Mouse (Mus musculus) lung, embryonic 16.5 days (tissue): ENCODE measurements around the gene Arntl. TPM values are rescaled to one million over a fixed set of nuclear protein-coding genes. Genes with fewer than 3 reads are reported as not detected.
A peak's percentile ranks its signal among the peaks of the same experiment; 100 is the strongest.

ENCODE experiments used
- ATAC-seq: fragments of 200-750 bp; cut with Nextera tagmentation; 2 replicates; pipeline ENCODE4 v1.8.0; 2017; ENCODE audit warnings: low read depth, mild to moderate bottlenecking, moderate library complexity
- H3K27ac ChIP-seq: fragments of 300-500 bp; sonication (generic); 2 replicates; pipeline ENCODE4 v1.5.1; 2014; ENCODE audit warnings: mild to moderate bottlenecking, control low read depth, low read length
- H3K27me3 ChIP-seq: fragments of 300-500 bp; sonication (generic); 2 replicates; pipeline ENCODE4 v1.6.1; 2014; ENCODE audit warnings: low read depth, low read length, mixed read lengths; ENCODE audit not compliant: control insufficient read depth, insufficient read depth
- H3K36me3 ChIP-seq: fragments of 300-500 bp; sonication (generic); 2 replicates; pipeline ENCODE4 v1.6.1; 2014; ENCODE audit warnings: low read length; ENCODE audit not compliant: control insufficient read depth, insufficient read depth
- H3K4me1 ChIP-seq: fragments of 300-500 bp; sonication (generic); replicated peaks from 2 replicates; pipeline ENCODE4 v1.6.1; 2014; ENCODE audit warnings: low read length, mixed read lengths; ENCODE audit not compliant: control insufficient read depth, insufficient read depth
- H3K4me2 ChIP-seq: fragments of 300-500 bp; sonication (generic); 2 replicates; pipeline ENCODE4 v1.6.1; 2014; ENCODE audit warnings: low read depth, low read length, control low read depth
- H3K4me3 ChIP-seq: fragments of 300-500 bp; sonication (generic); 2 replicates; pipeline ENCODE4 v1.5.1; 2014; ENCODE audit warnings: mild to moderate bottlenecking, low read length, control low read depth
- H3K9ac ChIP-seq: fragments of 300-500 bp; sonication (generic); 2 replicates; pipeline ENCODE4 v1.6.1; 2014; ENCODE audit warnings: low read length, control low read depth
- H3K9me3 ChIP-seq: fragments of 300-500 bp; sonication (generic); 2 replicates; pipeline ENCODE4 v1.6.1; 2016; ENCODE audit warnings: low read length; ENCODE audit not compliant: control insufficient read depth
- WGBS: fragments of 180-500 bp; shearing (Covaris S2); extraction: QIAGEN DNeasy Blood & Tissue Kit; methylation state at CpG from one replicate; pipeline ENCODE4 v1.1.7; 2014; 5-methylcytosine and 5-hydroxymethylcytosine counted together
- polyA plus RNA-seq: library from polyadenylated mRNA; unstranded; fragments of >200 nt; fragmentation: Nextera tagmentation; extraction: Ambion mirVana; gene quantifications from 2 replicates; pipeline ENCODE4 v1.2.1, GENCODE M21; 2015

The Arntl gene
- polyA plus RNA-seq, 1 experiment from 2014 or later, result 13.5 TPM

DNA sequence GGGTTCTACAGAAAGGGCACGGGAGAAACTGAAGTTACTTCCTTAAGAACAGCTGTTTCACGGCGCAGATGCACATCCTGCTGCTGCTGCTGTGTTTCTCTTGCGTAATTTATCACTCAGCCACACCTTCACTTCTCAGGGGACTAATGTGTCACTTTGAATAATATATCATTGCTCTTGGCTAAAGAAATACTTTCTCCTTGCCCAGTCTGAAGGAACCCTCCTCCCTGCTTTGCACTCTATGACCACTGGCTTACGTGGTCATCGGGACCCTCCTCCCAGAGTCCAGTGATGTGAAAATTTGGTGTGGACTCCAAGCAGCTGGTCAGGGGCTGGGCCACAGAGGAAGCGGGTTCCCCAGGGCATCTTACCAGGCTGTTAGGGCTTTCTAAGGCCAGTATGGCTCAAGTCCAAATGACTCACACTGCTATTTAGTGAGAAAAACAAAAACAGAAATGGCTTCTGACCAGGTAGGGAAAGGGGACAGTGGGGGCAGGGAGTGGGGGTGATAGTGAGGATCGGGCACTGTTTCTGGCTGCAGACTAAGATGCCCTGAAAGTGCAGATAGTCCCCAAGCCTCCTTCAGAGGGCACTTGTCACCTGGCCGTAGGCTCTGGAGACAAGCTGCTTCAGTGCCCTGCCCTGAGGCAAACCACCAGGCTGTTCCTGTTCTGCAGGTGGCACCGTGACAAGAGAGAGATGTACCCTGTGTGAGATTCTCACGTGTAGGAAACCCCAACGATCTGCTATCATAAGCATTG is 34.8 kb downstream of the Arntl start:
- 53% methylated on average over 12 of the region's 12 CpGs for WGBS

GRCm38 (mm10) chr7:113242688-113243087 is 35.4 kb downstream of the Arntl start:
- WGBS, result 23% methylated on average over 6 of the region's 6 CpGs
- H3K36me3 ChIP-seq, result no peaks in the 10 kb centered on the region
- peaks cover 36% of the 10 kb centered on the region for H3K4me1 ChIP-seq
- no peak overlapping the region for H3K9ac ChIP-seq
- H3K27me3 ChIP-seq, result no peaks in the 10 kb centered on the region
- H3K4me2 ChIP-seq, result no peak overlapping the region
- no peaks in the 10 kb centered on the region for H3K9me3 ChIP-seq
- peak overlapping the region; percentile 60 for H3K27ac ChIP-seq
- H3K4me3 ChIP-seq, result no peak overlapping the region
- ATAC-seq, result no peak

More for the DNA sequence above, 34.8 kb downstream of the Arntl start:
- Histone ChIP-seq H3K4me3 (no peak overlapping the region), H3K4me1 (peaks cover 36% of the 10 kb centered on the region), H3K27ac (peak overlapping the region; percentile 60), H3K9ac (no peak overlapping the region), H3K27me3 (no peaks in the 10 kb centered on the region), H3K9me3 (no peaks in the 10 kb centered on the region), H3K36me3 (no peaks in the 10 kb centered on the region), H3K4me2 (no peak overlapping the region)
- no peak for ATAC-seq

- H3K4me1 ChIP-seq, result peaks cover 46% of the 10 kb centered on the region
- ATAC-seq, result no peak
- WGBS, result 79% methylated on average over 5 of the region's 5 CpGs
These were observed 37.9 kb downstream of the Arntl start for GRCm38 (mm10) chr7:113245144-113245543.

DNA sequence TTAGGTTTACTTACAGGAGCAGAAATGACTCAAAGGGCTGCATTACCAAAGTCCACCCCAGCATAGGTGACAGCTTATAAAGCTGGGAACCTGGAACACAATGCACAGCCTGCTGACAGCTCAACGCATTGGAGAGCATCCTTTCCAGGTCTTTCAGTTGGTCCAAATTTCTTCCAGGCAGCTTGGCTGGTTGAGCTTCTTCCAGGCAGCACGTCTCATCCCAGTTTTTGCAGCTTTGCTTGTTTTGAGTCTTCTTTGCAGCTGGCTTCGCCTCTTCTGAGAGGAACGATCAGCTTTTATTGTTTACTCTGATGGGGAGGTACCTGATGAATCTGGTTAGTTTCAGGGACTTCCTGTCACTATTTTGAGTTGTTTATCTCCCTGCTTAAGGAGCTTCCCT is 39.2 kb downstream of the Arntl start:
- Histone ChIP-seq H3K9ac (no peak overlapping the region), H3K27ac (no peak overlapping the region), H3K9me3 (no peaks in the 10 kb centered on the region), H3K36me3 (no peaks in the 10 kb centered on the region), H3K27me3 (no peaks in the 10 kb centered on the region), H3K4me1 (peaks cover 46% of the 10 kb centered on the region), H3K4me2 (no peak overlapping the region), H3K4me3 (no peak overlapping the region)
- WGBS, result 68% methylated on average over 4 of the region's 4 CpGs
- no peak for ATAC-seq

More at GRCm38 (mm10) chr7:113245144-113245543, 37.9 kb downstream of the Arntl start:
- Histone ChIP-seq H3K4me3 (no peak overlapping the region), H3K27me3 (no peaks in the 10 kb centered on the region), H3K36me3 (no peaks in the 10 kb centered on the region), H3K4me2 (no peak overlapping the region), H3K27ac (no peak overlapping the region), H3K9me3 (no peaks in the 10 kb centered on the region), H3K9ac (no peak overlapping the region)

GRCm38 (mm10) chr7:113247167-113247566 is 39.9 kb downstream of the Arntl start:
- WGBS, result 84% methylated on average over 5 of the region's 5 CpGs
- Histone ChIP-seq H3K9ac (no peak overlapping the region), H3K4me3 (no peak overlapping the region), H3K36me3 (no peaks in the 10 kb centered on the region), H3K4me1 (peaks cover 44% of the 10 kb centered on the region), H3K27me3 (no peaks in the 10 kb centered on the region), H3K4me2 (no peak overlapping the region), H3K9me3 (no peaks in the 10 kb centered on the region), H3K27ac (no peak overlapping the region)
- ATAC-seq, result no peak

GRCm38 (mm10) chr7:113249134-113249825 is 42.0 kb downstream of the Arntl start:
- Histone ChIP-seq H3K27ac (peak overlapping the region; percentile 93), H3K4me1 (peaks cover 43% of the 10 kb centered on the region), H3K9ac (no peak overlapping the region), H3K27me3 (no peaks in the 10 kb centered on the region), H3K4me2 (peak overlapping the region; percentile 20; the same call in 1 of the 2 replicates), H3K36me3 (no peaks in the 10 kb centered on the region), H3K9me3 (no peaks in the 10 kb centered on the region), H3K4me3 (no peak overlapping the region)
- WGBS, result 31% methylated on average over 16 of the region's 16 CpGs
- peak; percentile 76 for ATAC-seq

DNA sequence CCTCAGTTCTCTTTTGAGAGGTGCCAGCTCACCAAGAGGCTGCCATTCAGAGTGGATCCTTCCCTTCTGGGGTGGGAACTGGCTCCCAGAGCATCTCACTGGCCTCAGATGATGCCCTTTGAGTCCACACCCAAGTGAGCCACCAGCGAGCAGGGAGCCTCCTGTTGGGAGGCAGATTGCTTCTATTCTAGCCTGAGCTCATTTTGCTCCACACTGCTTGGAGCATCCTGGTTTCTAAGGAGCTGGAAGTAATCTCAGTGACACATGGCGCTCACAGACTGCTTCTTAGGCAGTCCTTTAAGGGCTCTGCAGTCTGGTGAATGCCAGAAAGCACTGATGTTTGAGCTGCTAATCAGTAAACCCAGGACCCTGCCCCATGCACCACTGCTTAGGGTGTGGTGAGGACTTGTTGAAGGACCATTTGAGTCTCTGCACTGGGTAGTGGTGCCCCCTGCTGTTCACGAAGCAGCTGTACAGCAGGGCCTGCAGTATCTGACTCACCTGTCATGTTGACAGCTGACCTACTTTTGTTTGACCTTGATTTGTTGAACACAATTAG is 43.2 kb downstream of the Arntl start:
- H3K4me3 ChIP-seq, result no peak overlapping the region
- peaks cover 43% of the 10 kb centered on the region for H3K4me1 ChIP-seq
- peak; percentile 56 for ATAC-seq
- H3K4me2 ChIP-seq, result peak overlapping the region; percentile 18; the same call in 1 of the 2 replicates
- H3K27ac ChIP-seq, result peak overlapping the region; percentile 93
- 34% methylated on average over 3 of the region's 3 CpGs for WGBS
- H3K36me3 ChIP-seq, result no peaks in the 10 kb centered on the region
- H3K27me3 ChIP-seq, result no peaks in the 10 kb centered on the region
- H3K9me3 ChIP-seq, result no peaks in the 10 kb centered on the region
- no peak overlapping the region; the same call in 1 of the 2 replicates for H3K9ac ChIP-seq

DNA sequence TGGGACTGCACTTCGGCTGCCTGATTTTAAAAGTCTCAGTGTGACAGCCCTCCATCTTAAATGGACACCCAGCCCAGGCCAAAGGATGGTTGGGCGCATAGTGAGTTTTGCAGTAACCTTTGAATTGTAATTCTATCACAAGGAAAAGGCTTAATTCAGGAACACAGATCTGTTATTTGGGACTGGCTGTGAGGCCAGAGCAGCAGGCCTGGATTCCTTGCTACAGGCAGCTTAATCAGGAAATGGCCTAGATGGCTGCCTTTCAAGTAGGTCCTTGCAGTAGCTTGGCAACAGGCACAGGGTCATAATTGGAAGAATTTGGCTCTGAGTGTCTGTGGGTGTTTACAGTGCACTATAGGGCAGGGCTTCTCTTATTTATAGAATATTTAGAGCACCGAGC is 43.7 kb downstream of the Arntl start:
- Histone ChIP-seq H3K9me3 (no peaks in the 10 kb centered on the region), H3K36me3 (no peaks in the 10 kb centered on the region), H3K4me2 (peak overlapping the region; percentile 18; the same call in 1 of the 2 replicates), H3K9ac (no peak overlapping the region; the same call in 1 of the 2 replicates), H3K4me1 (peaks cover 46% of the 10 kb centered on the region), H3K27me3 (no peaks in the 10 kb centered on the region), H3K27ac (peak overlapping the region; percentile 93), H3K4me3 (no peak overlapping the region)
- ATAC-seq, result peak; percentile 84
- 42% methylated on average over 3 of the region's 3 CpGs for WGBS

DNA sequence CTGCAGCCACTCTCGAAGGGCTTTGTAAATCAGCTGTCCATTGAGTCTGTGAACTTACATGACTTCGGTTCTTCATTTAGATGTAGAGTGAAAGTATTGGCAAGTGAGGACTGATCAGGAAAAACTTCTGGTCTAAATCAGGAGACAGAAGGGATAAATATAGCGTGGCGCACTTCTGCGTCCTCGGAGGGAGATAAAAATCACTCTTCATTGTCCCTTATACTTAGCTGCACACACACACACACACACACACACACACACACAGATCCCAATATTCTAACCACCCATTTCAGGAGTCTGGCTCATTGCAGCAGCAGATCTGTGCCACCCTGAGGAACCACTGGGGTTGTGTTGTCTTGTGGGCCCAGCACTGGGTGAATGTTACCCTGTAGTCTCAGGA is 44.3 kb downstream of the Arntl start:
- Histone ChIP-seq H3K4me1 (peaks cover 48% of the 10 kb centered on the region), H3K4me2 (no peak overlapping the region), H3K27me3 (no peaks in the 10 kb centered on the region), H3K27ac (peak overlapping the region; percentile 93), H3K9me3 (no peaks in the 10 kb centered on the region), H3K4me3 (no peak overlapping the region), H3K9ac (no peak overlapping the region), H3K36me3 (no peaks in the 10 kb centered on the region)
- no peak for ATAC-seq
- 61% methylated on average over 6 of the region's 6 CpGs for WGBS
